12 mouse cellular contexts compared by ENCODE assay signal in the genomic region with DNA sequence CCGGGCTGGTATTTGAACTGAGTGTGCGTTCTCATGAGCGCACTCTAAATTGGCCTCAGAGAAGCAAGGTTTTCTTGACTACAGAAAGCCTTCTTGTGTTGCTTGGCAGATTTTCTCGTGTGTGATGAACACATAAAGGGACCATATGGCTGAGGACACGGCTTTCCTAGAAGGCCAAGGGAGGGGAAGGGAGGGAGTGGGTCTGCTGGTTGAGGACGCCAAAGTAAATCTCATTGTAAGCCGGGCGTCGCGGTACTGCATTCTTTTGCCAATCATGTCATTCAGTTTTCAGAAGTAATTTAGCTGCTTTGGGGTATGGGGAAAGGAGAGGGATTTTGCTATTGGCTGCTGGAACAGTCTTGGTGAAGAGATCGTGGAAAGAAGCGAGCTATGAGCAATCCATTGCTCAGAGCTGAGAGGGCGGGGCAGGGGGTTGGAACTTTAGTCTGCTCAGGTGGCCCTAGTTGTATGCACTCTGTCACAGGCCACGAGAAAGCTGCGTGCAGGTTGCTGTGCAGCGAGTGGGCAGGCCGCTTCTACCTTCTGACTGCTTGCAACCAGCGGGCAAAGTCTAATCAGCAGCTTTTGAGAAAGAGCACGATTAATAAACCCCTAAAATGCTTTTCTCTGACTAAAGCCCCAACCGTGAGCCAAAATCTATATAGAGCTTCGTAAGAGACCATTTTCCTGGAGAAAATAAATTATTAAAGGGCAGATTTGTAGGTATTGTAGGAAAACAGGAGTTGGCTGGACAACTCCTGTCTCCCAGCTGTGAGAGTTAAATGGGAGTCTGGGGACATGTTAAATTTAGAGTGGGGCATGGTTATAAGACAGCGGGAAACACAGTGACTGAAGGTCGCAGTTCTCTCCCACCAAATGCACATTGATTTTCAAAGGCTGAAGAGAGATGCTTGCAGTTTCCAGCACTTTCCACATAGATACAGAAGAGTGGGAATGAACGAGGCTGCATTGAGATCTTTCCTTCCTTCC.
DNase-seq lines count a peak whose midpoint lies in the region; ATAC-seq and TF ChIP-seq lines count a peak whose summit lies in the region.
"Had no signal": no experiment of that assay in that cellular context is flagged by ENCODE, and none has a peak within 500 bp of the region (broad histone marks: within the 10 kb centered on the region; RNA-seq: fewer than 3 reads in every experiment).

No protein-coding gene starts in this region.

- no peaks in the 10 kb centered on the region for H3K36me3 ChIP-seq in kidney, adult 2 months (ENCODE audit: control insufficient read depth, insufficient read depth, low read length)
- H3K36me3 ChIP-seq in intestine, embryonic 14.5 days (ENCODE audit: control insufficient read depth, insufficient read depth, low read length) = no peaks in the 10 kb centered on the region
- no peaks in the 10 kb centered on the region for H3K36me3 ChIP-seq in midbrain, embryonic 16.5 days (ENCODE audit: control insufficient read depth, insufficient read depth, low read length)
- H3K36me3 ChIP-seq: G1E had no signal

- intact Hi-C loops in left cerebral cortex, adult 2 months (cut with DNase I) = no loop called here

- H3K9me3 ChIP-seq in intestine, embryonic 14.5 days (ENCODE audit: control insufficient read depth, low read length) = no peaks in the 10 kb centered on the region
- no peaks in the 10 kb centered on the region for H3K9me3 ChIP-seq in midbrain, embryonic 16.5 days (replicated peaks; ENCODE audit: control insufficient read depth, low read length, poor library complexity, severe bottlenecking)
- H3K9me3 ChIP-seq: G1E had no signal

- no peaks in the 10 kb centered on the region for H3K4me1 ChIP-seq in kidney, adult 2 months (ENCODE audit: control insufficient read depth, insufficient read depth, low read length)
- 0 out of 2 replicates have a peak, but pooled peaks cover 3% of the 10 kb centered on the region for H3K4me1 ChIP-seq in intestine, embryonic 14.5 days (replicated peaks; ENCODE audit: control insufficient read depth, insufficient read depth, low read length)
- H3K4me1 ChIP-seq in midbrain, embryonic 16.5 days (ENCODE audit: control insufficient read depth, insufficient read depth, low read length) = no peaks in the 10 kb centered on the region

- 69% methylated on average over 24 of the region's 24 CpGs for WGBS in kidney, adult 2 months
- WGBS in intestine, embryonic 14.5 days = 77% methylated on average over 24 of the region's 24 CpGs
- WGBS in midbrain, embryonic 16.5 days = 64% methylated on average over 24 of the region's 24 CpGs

- DNase-seq in cerebellum, postnatal 14 days = peak; percentile 26 to 36
- DNase-seq in kidney, postnatal 36 days = peak; percentile 4 to 11
- DNase-seq in kidney, adult 2 months = no peak
- DNase-seq in intestine, embryonic 14.5 days (ENCODE audit: low spot score) = no peak
- DNase-seq in left cerebral cortex, adult 2 months (ENCODE audit: extremely low spot score in 1 of 2, low spot score in 2 of 2) = no peak
- no peak for DNase-seq in spleen, postnatal 14 days (ENCODE audit: low spot score in 2 of 2)
- DNase-seq: cerebellum, adult 18-20 months; heart, postnatal 36 days had no signal

- no peak overlapping the region for H3K9ac ChIP-seq in intestine, embryonic 14.5 days (ENCODE audit: low read length)
- H3K9ac ChIP-seq in midbrain, embryonic 16.5 days (ENCODE audit: low read depth, low read length) = no peak overlapping the region

- H3K4me3 ChIP-seq in kidney, adult 2 months (ENCODE audit: insufficient read depth, low read depth, low read length) = no peak overlapping the region
- no peak overlapping the region for H3K4me3 ChIP-seq in intestine, embryonic 14.5 days (ENCODE audit: low read depth, low read length)
- H3K4me3 ChIP-seq in midbrain, embryonic 16.5 days (ENCODE audit: low read depth, low read length) = no peak overlapping the region
- no peak overlapping the region for H3K4me3 ChIP-seq in left cerebral cortex, adult 2 months

- H3K27ac ChIP-seq in kidney, adult 2 months (ENCODE audit: insufficient read depth, low read depth, low read length) = no peak overlapping the region
- H3K27ac ChIP-seq in intestine, embryonic 14.5 days (ENCODE audit: low read depth) = no peak overlapping the region
- no peak overlapping the region for H3K27ac ChIP-seq in midbrain, embryonic 16.5 days (ENCODE audit: low read length)
- no peak overlapping the region for H3K27ac ChIP-seq in left cerebral cortex, adult 2 months
- H3K27ac ChIP-seq: macrophage had no signal

- H3K27me3 ChIP-seq in kidney, adult 2 months (replicated peaks; ENCODE audit: control insufficient read depth, insufficient read depth, low read length) = no peaks in the 10 kb centered on the region
- H3K27me3 ChIP-seq in intestine, embryonic 14.5 days (replicated peaks; ENCODE audit: control insufficient read depth, insufficient read depth, low read length) = no peaks in the 10 kb centered on the region
- no peaks in the 10 kb centered on the region for H3K27me3 ChIP-seq in midbrain, embryonic 16.5 days (ENCODE audit: control insufficient read depth, insufficient read depth, low read depth, low read length)

- no peak overlapping the region for H3K4me2 ChIP-seq in intestine, embryonic 14.5 days (ENCODE audit: low read length)
- peak overlapping the region; percentile 10 for H3K4me2 ChIP-seq in midbrain, embryonic 16.5 days (ENCODE audit: low read length)

- TF ChIP-seq POLR2A in kidney, adult 2 months (IDR thresholded peaks at IDR 0.05; ENCODE audit: low read depth, low read length) = no peak

- no peak for TF ChIP-seq CTCF in kidney, adult 2 months (conservative IDR thresholded peaks at IDR 0.05; ENCODE audit: insufficient read depth, insufficient read length, low read depth, low read length)
- TF ChIP-seq CTCF in left cerebral cortex, adult 2 months (IDR thresholded peaks at IDR 0.05) = no peak

- ATAC-seq in cerebellum, adult (ENCODE audit: insufficient number of reproducible peaks, low FRiP score, low TSS enrichment) = no peak
- 0 out of 2 replicates have a peak, but pooled peaks have one; percentile 53 for ATAC-seq in intestine, embryonic 14.5 days (replicated peaks; ENCODE audit: low FRiP score, low TSS enrichment, low read depth)
- peak; percentile 39; the same call in 1 of the 2 replicates for ATAC-seq in midbrain, embryonic 16.5 days

Comparison
In these comparisons a context has a peak if more than half of its experiments do, and no peak if none do; other contexts are left out.
1. DNase-seq: peak in cerebellum, postnatal 14 days (2 of 2) and kidney, postnatal 36 days (2 of 2); none in kidney, adult 2 months (single experiment), intestine, embryonic 14.5 days (single experiment), left cerebral cortex, adult 2 months (0 of 2) and spleen, postnatal 14 days (0 of 2).